Mouse (Mus musculus) olfactory bulb, adult 2 months (tissue): ENCODE measurements around the gene Dnajc16.

Source experiments
- CTCF ChIP-seq: fragments of 200-500 bp; IDR thresholded peaks from 2 replicates; pipeline ENCODE4 v1.5.1; 2012; ENCODE audit warnings: low read depth, mild to moderate bottlenecking, low read length, moderate library complexity; ENCODE audit not compliant: insufficient read depth
- POLR2A ChIP-seq: fragments of 200-500 bp; IDR thresholded peaks from 2 replicates; pipeline ENCODE4 v1.6.1; 2012; ENCODE audit warnings: mild to moderate bottlenecking, low read depth, low read length, moderate library complexity; ENCODE audit not compliant: insufficient read depth

DNA sequence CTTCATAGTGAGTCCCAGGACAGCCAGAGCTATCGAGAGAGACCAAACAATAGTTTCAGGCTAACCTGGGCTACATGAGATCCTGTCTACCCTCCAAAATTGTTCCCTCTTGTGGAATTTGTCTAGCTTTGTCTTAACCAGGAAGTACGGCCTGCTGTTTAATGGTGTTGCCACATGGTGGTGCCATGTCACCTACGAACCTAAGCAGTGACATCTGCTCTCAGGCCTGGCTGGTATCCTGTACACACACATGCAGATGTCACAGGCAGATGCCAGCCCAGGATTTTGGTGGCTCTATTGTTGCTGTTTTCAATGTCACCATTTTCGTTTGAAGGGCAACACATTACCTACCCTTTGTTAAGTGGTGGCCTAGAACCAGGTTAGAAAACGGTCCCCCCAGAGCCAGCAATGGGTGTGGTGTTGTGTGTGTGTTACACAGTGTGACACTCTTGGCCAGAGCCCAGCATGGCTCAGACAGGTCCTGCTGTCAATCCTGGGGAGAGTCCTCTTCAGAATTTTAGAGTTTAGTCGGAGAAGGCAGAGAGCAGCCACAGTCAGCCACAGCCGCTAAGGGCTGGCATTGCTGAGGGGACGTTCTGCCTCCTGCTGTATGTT is 19.2 kb upstream of the Dnajc16 start:
- TF ChIP-seq CTCF, result 0 out of 2 replicates have a peak, but pooled peaks have one; percentile 14
- no peak for TF ChIP-seq POLR2A
